Mouse (Mus musculus) G1E (cell line): ENCODE data around the gene Gpx8.

Source experiments
- CTCF ChIP-seq: IDR thresholded peaks from 2 replicates; pipeline ENCODE4 v1.5.1; 2012; ENCODE audit warnings: low read depth, low read length, inconsistent platforms, mixed read lengths
- GATA1 ChIP-seq: IDR thresholded peaks from 2 replicates; pipeline ENCODE4 v1.6.1; 2012; ENCODE audit warnings: borderline replicate concordance, low read length, inconsistent platforms, mixed read lengths
- TAL1 ChIP-seq: conservative IDR thresholded peaks from 2 replicates; pipeline ENCODE4 v1.6.1; 2012; ENCODE audit warnings: low read depth, low read length, inconsistent platforms, mixed read lengths

DNA sequence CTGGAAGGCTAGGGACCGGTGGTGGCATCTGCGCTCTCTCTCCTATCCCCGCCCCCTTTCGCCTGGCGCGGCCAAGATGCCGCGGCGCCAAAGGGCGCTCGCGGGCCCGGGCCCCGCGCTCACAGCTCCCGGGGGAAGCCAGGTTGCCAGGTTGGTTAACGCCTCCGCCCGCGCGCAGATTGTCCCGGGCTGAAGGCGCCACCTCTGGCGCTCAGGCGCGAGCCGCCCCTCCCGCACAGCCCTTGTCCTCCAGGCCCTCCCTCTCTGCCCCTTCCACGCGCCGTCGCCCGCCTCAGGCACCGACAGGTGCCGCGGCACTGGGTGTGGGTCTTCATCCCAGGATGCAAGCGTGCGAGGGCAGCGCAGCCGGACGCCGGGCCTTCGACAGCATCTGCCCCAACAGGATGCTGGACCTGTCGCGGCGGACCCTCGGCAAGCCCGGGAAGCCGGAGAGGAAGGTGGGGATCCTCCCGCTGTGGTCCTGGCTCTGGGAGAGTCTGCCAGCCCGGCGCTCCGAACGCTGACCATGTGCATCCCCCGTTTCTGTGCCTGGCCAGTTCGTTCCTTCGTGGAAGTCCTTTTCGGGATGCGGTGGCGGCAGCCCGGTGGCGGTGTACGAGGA is 52.6 kb downstream of the Gpx8 start, which contains the start of gene Mcidas:
- TF ChIP-seq CTCF (no peak), GATA1 (no peak), TAL1 (no peak)
